Mouse (Mus musculus) kidney, postnatal 10 days (tissue): ENCODE results near the gene Gpx4.

Source experiments
- DNase-seq: peaks from one replicate; pipeline ENCODE4 v3.0.0; 2021; ENCODE audit warnings: mixed read lengths

Gene Gpx4

GRCm38 (mm10) chr10:80047041-80047565, at the start of gene Gpx4:
TSS of gene Gpx4 (plus strand) at chr10:80047166.
- DNase-seq = no peak

- no peak for DNase-seq
Observed at GRCm38 (mm10) chr10:79997819-79998218, 49.1 kb upstream of the Gpx4 start.

- no peak for DNase-seq
Observed at GRCm38 (mm10) chr10:80001945-80002344, 45.0 kb upstream of the Gpx4 start.

GRCm38 (mm10) chr10:80002829-80003228, 44.1 kb upstream of the Gpx4 start:
- no peak for DNase-seq

- peak; percentile 42 for DNase-seq
Observed at GRCm38 (mm10) chr10:80003374-80004232, 43.4 kb upstream of the Gpx4 start.

GRCm38 (mm10) chr10:80004233-80004705, 42.7 kb upstream of the Gpx4 start:
- no peak for DNase-seq

- DNase-seq = no peak
Observed at GRCm38 (mm10) chr10:80011740-80012139, 35.2 kb upstream of the Gpx4 start.

GRCm38 (mm10) chr10:80013609-80014008, 33.4 kb upstream of the Gpx4 start:
- DNase-seq = no peak

- no peak for DNase-seq
Observed at GRCm38 (mm10) chr10:80014484-80015290, 32.3 kb upstream of the Gpx4 start.

GRCm38 (mm10) chr10:80015583-80015982, 31.4 kb upstream of the Gpx4 start:
- DNase-seq = no peak

- no peak for DNase-seq
Observed at GRCm38 (mm10) chr10:80016511-80016910, 30.5 kb upstream of the Gpx4 start, which contains the start of gene Arhgap45. TSS of gene Arhgap45 (plus strand) at chr10:80016653.

- no peak for DNase-seq
Observed at GRCm38 (mm10) chr10:80016931-80017330, 30.0 kb upstream of the Gpx4 start.

GRCm38 (mm10) chr10:80017361-80017760, 29.6 kb upstream of the Gpx4 start:
- no peak for DNase-seq

GRCm38 (mm10) chr10:80017771-80018170, 29.2 kb upstream of the Gpx4 start:
- no peak for DNase-seq

- no peak for DNase-seq
Observed at GRCm38 (mm10) chr10:80018739-80019297, 28.1 kb upstream of the Gpx4 start.

- DNase-seq = no peak
Observed at GRCm38 (mm10) chr10:80019471-80020131, 27.4 kb upstream of the Gpx4 start.

- no peak for DNase-seq
Observed at GRCm38 (mm10) chr10:80020191-80020590, 26.8 kb upstream of the Gpx4 start.

GRCm38 (mm10) chr10:80020603-80021319, 26.2 kb upstream of the Gpx4 start:
- no peak for DNase-seq

- no peak for DNase-seq
Observed at GRCm38 (mm10) chr10:80021320-80021641, 25.7 kb upstream of the Gpx4 start.

- DNase-seq = no peak
Observed at GRCm38 (mm10) chr10:80022164-80022563, 24.8 kb upstream of the Gpx4 start.

GRCm38 (mm10) chr10:80022806-80023205, 24.2 kb upstream of the Gpx4 start:
- DNase-seq = no peak

- no peak for DNase-seq
Observed at GRCm38 (mm10) chr10:80023758-80024157, 23.2 kb upstream of the Gpx4 start.
